Mouse (Mus musculus): ENCODE measurements at regions not wholly inside any gene's neighbourhood (a gene's known extent, or its start where the extent isn't known, plus 50 kb on each side); places are given as distances from the start of the nearest gene placed in this dataset.

- no peak for TF ChIP-seq CTCF (conservative IDR thresholded peaks at IDR 0.05; ENCODE audit: low read length)
- no peak for TF ChIP-seq POU5F1 (IDR thresholded peaks at IDR 0.05; ENCODE audit: borderline replicate concordance, low read length)
Observed at GRCm38 (mm10) chr1:81549706-81550105, 473.0 kb downstream of the Nyap2 start.

Data from E14TG2a.4 (cell line).